Mouse (Mus musculus) MEL (cell line): ENCODE results near the gene Adgrv1. TPM values are rescaled to one million over a fixed set of nuclear protein-coding genes. Genes with fewer than 3 reads are reported as not detected.
"Not testable (repeated sequence)": the region's sequence is repeated elsewhere in the genome, so short reads cannot be mapped to it uniquely, and the experiment has no call there.

Experiments
- DNase-seq: peaks from one replicate; pipeline ENCODE4 v3.0.0; 2011; ENCODE audit warnings: low read depth, low spot score
- H3K27ac ChIP-seq: 2 replicates; pipeline ENCODE4 v1.5.1; 2012; ENCODE audit warnings: low read depth, mild to moderate bottlenecking, control low read depth, low read length, moderate library complexity; ENCODE audit not compliant: control insufficient read depth
- H3K27me3 ChIP-seq, 2 experiments: fragments of 150-350 bp in 1 of 2; sonication (generic) in 1 of 2; 2 replicates each; pipeline ENCODE4 v1.6.1; 2012; ENCODE audit warnings: low read length in 2 of 2, mild to moderate bottlenecking in 2 of 2, improper control_type of control experiment in 1 of 2, moderate library complexity in 1 of 2; ENCODE audit not compliant: insufficient read depth in 2 of 2, control insufficient read depth in 1 of 2
- H3K36me3 ChIP-seq, 2 experiments: 2 replicates each; pipeline ENCODE4 v1.6.1; 2012 to 2014; ENCODE audit warnings: low read length in 2 of 2, improper control_type of control experiment in 1 of 2, inconsistent platforms in 1 of 2, mild to moderate bottlenecking in 1 of 2; ENCODE audit not compliant: insufficient read depth in 2 of 2, control insufficient read depth in 1 of 2
- H3K4me1 ChIP-seq, 2 experiments: fragments of 150-350 bp in 1 of 2; sonication (generic) in 1 of 2; 2 replicates each; pipeline ENCODE4 v1.6.1; 2012; ENCODE audit warnings: low read length in 2 of 2, improper control_type of control experiment in 1 of 2, mild to moderate bottlenecking in 1 of 2; ENCODE audit not compliant: insufficient read depth in 2 of 2, control insufficient read depth in 1 of 2
- H3K4me3 ChIP-seq, 2 experiments: fragments of 150-350 bp in 1 of 2; sonication (generic) in 1 of 2; 2 replicates each; pipeline ENCODE4 v1.5.1; 2012; ENCODE audit warnings: low read depth in 2 of 2, low read length in 2 of 2, mild to moderate bottlenecking in 2 of 2, moderate library complexity in 2 of 2, control low read depth in 1 of 2, improper control_type of control experiment in 1 of 2; ENCODE audit not compliant: control insufficient read depth in 1 of 2, insufficient read depth in 1 of 2
- H3K79me2 ChIP-seq: 2 replicates; pipeline ENCODE4 v1.6.1; 2012; ENCODE audit warnings: mild to moderate bottlenecking, low read length, moderate library complexity; ENCODE audit not compliant: control insufficient read depth, poor library complexity, insufficient read depth
- H3K9ac ChIP-seq: 2 replicates; pipeline ENCODE4 v1.6.1; 2012; ENCODE audit warnings: low read depth, mild to moderate bottlenecking, control low read depth, low read length, moderate library complexity; ENCODE audit not compliant: control insufficient read depth, poor library complexity, severe bottlenecking
- H3K9me3 ChIP-seq: fragments of 150-350 bp; sonication (generic); replicated peaks from 2 replicates; pipeline ENCODE4 v1.6.1; 2012; ENCODE audit warnings: mild to moderate bottlenecking, low read length, improper control_type of control experiment, moderate library complexity; ENCODE audit not compliant: insufficient read depth
- E2F4 ChIP-seq: IDR thresholded peaks from 2 replicates; pipeline ENCODE4 v1.6.1; 2011; ENCODE audit warnings: low read depth, low read length, improper control_type of control experiment, borderline replicate concordance
- ETS1 ChIP-seq: IDR thresholded peaks from 2 replicates; pipeline ENCODE4 v1.6.1; 2012; ENCODE audit warnings: low read depth, mild to moderate bottlenecking, inconsistent platforms, low read length, improper control_type of control experiment, moderate library complexity
- JUND ChIP-seq: IDR thresholded peaks from 2 replicates; pipeline ENCODE4 v1.6.1; 2011; ENCODE audit warnings: low read depth, mild to moderate bottlenecking, improper control_type of control experiment, low read length
- MAFK ChIP-seq: IDR thresholded peaks from 2 replicates; pipeline ENCODE4 v1.6.1; 2011; ENCODE audit warnings: low read depth, mild to moderate bottlenecking, low read length, improper control_type of control experiment, borderline replicate concordance
- MEF2A ChIP-seq: IDR thresholded peaks from 2 replicates; pipeline ENCODE4 v1.6.1; 2014; ENCODE audit warnings: low read depth, mild to moderate bottlenecking, inconsistent platforms, low read length, improper control_type of control experiment; ENCODE audit not compliant: poor library complexity, insufficient replicate concordance, severe bottlenecking; ENCODE audit errors: extremely low read depth
- MXI1 ChIP-seq: IDR thresholded peaks from 2 replicates; pipeline ENCODE4 v1.6.1; 2011; ENCODE audit warnings: mild to moderate bottlenecking, low read depth, low read length, improper control_type of control experiment
- POLR2AphosphoS2 ChIP-seq: IDR thresholded peaks from 2 replicates; pipeline ENCODE4 v1.6.1; 2011; ENCODE audit warnings: low read length, improper control_type of control experiment
- RAD21 ChIP-seq: IDR thresholded peaks from 2 replicates; pipeline ENCODE4 v1.6.1; 2011; ENCODE audit warnings: mild to moderate bottlenecking, low read depth, low read length, improper control_type of control experiment
- TAL1 ChIP-seq: IDR thresholded peaks from 2 replicates; pipeline ENCODE4 v1.6.1; 2012; ENCODE audit warnings: mild to moderate bottlenecking, inconsistent platforms, low read length, moderate library complexity, mixed read lengths
- TBP ChIP-seq: IDR thresholded peaks from 2 replicates; pipeline ENCODE4 v1.8.0; 2011; ENCODE audit warnings: low read depth, low read length, improper control_type of control experiment
- TCF12 ChIP-seq: IDR thresholded peaks from 2 replicates; pipeline ENCODE4 v1.6.1; 2014; ENCODE audit warnings: low read depth, mild to moderate bottlenecking, inconsistent platforms, low read length, improper control_type of control experiment, moderate library complexity
- UBTF ChIP-seq: IDR thresholded peaks from 2 replicates; pipeline ENCODE4 v1.6.1; 2012; ENCODE audit warnings: low read depth, mild to moderate bottlenecking, inconsistent platforms, low read length, improper control_type of control experiment, moderate library complexity, borderline replicate concordance; ENCODE audit not compliant: insufficient read depth
- USF1 ChIP-seq: IDR thresholded peaks from 2 replicates; pipeline ENCODE4 v1.6.1; 2014; ENCODE audit warnings: low read depth, mild to moderate bottlenecking, inconsistent platforms, low read length, improper control_type of control experiment, moderate library complexity
- ZKSCAN1 ChIP-seq: IDR thresholded peaks from 2 replicates; pipeline ENCODE4 v1.6.1; 2012; ENCODE audit warnings: low read depth, mild to moderate bottlenecking, inconsistent platforms, low read length, improper control_type of control experiment, moderate library complexity
- ZNF384 ChIP-seq: IDR thresholded peaks from 2 replicates; pipeline ENCODE4 v1.6.1; 2012; ENCODE audit warnings: low read depth, mild to moderate bottlenecking, inconsistent platforms, low read length, improper control_type of control experiment
- polyA plus RNA-seq, 2 experiments: library from polyadenylated mRNA; stranded (reverse) in 1 of 2; unstranded in 1 of 2; fragments of >175 nt in 1 of 2; fragments of >200 nt in 1 of 2; gene quantifications; 2 replicates each; pipeline versions ENCODE4 v1.2.1 to v1.2.4; 2012; ENCODE audit warnings: low replicate concordance in 2 of 2, low read depth in 1 of 2; ENCODE audit not compliant: insufficient read length in 2 of 2, insufficient read depth in 1 of 2, missing spikeins in 1 of 2
- total RNA-seq: library from RNA; depleted of rRNA; stranded (reverse); fragments of 300-350 nt; gene quantifications from 2 replicates; pipeline ENCODE4 v1.2.3, GENCODE M21; 2012

Adgrv1 gene
- total and polyA plus RNA-seq, 3 experiments, result 5.6 to 5.8 TPM; not detected in 1

- H3K79me2 ChIP-seq, result no peaks in the 10 kb centered on the region
- H3K36me3 ChIP-seq, result no peaks in the 10 kb centered on the region
- DNase-seq, result no peak
- no peak for TF ChIP-seq POLR2AphosphoS2
- no peak for TF ChIP-seq JUND
- TF ChIP-seq ZKSCAN1, result no peak
- TF ChIP-seq UBTF, result no peak
- no peak for TF ChIP-seq ZNF384
- TF ChIP-seq E2F4, result no peak
- H3K9me3 ChIP-seq, result no peaks in the 10 kb centered on the region
- H3K27ac ChIP-seq, result no peak overlapping the region
- H3K4me1 ChIP-seq, result no peaks in the 10 kb centered on the region
- H3K4me3 ChIP-seq, result no peak overlapping the region
- H3K9ac ChIP-seq, result no peak overlapping the region
- no peaks in the 10 kb centered on the region for H3K27me3 ChIP-seq
Observed at GRCm38 (mm10) chr13:81270396-81270795, 362.6 kb downstream of the Adgrv1 start.

- H3K4me3 ChIP-seq, result no peak overlapping the region
- no peak for DNase-seq
- TF ChIP-seq RAD21, result no peak
- no peak for TF ChIP-seq TBP
- TF ChIP-seq TAL1, result no peak
- TF ChIP-seq USF1, result no peak
- TF ChIP-seq ETS1, result no peak
- no peak for TF ChIP-seq E2F4
- TF ChIP-seq MEF2A, result no peak
- TF ChIP-seq MXI1, result no peak
- TF ChIP-seq POLR2AphosphoS2, result no peak
- TF ChIP-seq TCF12, result no peak
- no peak for TF ChIP-seq MAFK
- no peaks in the 10 kb centered on the region for H3K9me3 ChIP-seq
- H3K9ac ChIP-seq, result no peak overlapping the region
- H3K36me3 ChIP-seq, result no peaks in the 10 kb centered on the region
- no peaks in the 10 kb centered on the region for H3K27me3 ChIP-seq
- H3K79me2 ChIP-seq, result no peaks in the 10 kb centered on the region
- no peaks in the 10 kb centered on the region for H3K4me1 ChIP-seq
- H3K27ac ChIP-seq, result no peak overlapping the region
Observed at GRCm38 (mm10) chr13:81269056-81269455, 363.9 kb downstream of the Adgrv1 start.

- DNase-seq, H3K27me3 ChIP-seq, H3K4me1 ChIP-seq, H3K9me3 ChIP-seq, H3K79me2 ChIP-seq, H3K36me3 ChIP-seq, H3K27ac ChIP-seq, H3K4me3 ChIP-seq, H3K9ac ChIP-seq: not testable (repeated sequence)
Observed at GRCm38 (mm10) chr13:81267489-81267888, 365.5 kb downstream of the Adgrv1 start.
